Mouse (Mus musculus) mouse trophoblast stem cell (cell line): ENCODE data around the gene Map2k7.

Experiments
- in situ Hi-C, 2 experiments: fragments of 300-500 bp; cut with MseI, MboI; formaldehyde crosslinking; loops; 2 replicates in 1 of 2; 3 replicates in 1 of 2; pipeline ENCODE4 v1.15.1; 2025

The Map2k7 gene

GRCm38 (mm10) chr8:4259125-4259804 is 20.7 kb downstream of the Map2k7 start, which contains the start of gene Ctxn1:
Gene Ctxn1, minus strand, starts transcription at chr8:4259274.
- in situ Hi-C loops: no loop called here

GRCm38 (mm10) chr8:4259805-4260170 is 21.2 kb downstream of the Map2k7 start:
- in situ Hi-C loops: no loop called here

DNA sequence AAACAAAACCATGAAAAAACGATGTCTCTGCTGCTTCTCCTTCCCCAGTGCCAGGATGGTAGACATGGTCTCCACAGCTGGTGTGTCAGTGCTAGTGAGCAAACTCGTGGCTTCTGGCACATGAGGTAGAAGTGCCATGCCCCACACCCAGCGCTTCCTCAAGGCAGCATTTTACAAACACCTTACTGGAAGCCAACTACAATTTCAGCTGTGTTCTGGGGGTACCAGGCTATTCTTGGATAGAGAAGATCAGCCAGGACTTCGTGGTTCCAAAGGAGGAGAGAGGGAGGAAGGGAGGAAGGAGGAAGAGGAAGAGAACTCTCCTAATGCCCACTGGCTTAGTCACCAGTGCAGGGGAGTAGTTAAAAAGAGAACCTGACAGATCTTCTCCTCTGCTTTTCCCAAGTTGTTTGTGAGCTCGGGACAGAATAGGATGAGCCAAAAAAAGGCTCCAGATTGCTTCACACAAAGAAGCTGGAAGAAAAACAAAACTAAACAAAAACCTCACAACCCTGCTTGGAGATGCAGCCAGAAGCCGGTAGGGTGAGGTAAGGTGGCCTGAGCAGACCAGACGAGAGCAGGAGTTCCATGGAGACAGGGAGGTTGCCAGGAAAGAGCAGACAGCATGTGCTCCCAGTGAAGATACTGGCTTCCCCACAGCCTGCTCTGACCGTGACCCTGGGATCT is 24.7 kb downstream of the Map2k7 start:
- in situ Hi-C loops: no loop called here

DNA sequence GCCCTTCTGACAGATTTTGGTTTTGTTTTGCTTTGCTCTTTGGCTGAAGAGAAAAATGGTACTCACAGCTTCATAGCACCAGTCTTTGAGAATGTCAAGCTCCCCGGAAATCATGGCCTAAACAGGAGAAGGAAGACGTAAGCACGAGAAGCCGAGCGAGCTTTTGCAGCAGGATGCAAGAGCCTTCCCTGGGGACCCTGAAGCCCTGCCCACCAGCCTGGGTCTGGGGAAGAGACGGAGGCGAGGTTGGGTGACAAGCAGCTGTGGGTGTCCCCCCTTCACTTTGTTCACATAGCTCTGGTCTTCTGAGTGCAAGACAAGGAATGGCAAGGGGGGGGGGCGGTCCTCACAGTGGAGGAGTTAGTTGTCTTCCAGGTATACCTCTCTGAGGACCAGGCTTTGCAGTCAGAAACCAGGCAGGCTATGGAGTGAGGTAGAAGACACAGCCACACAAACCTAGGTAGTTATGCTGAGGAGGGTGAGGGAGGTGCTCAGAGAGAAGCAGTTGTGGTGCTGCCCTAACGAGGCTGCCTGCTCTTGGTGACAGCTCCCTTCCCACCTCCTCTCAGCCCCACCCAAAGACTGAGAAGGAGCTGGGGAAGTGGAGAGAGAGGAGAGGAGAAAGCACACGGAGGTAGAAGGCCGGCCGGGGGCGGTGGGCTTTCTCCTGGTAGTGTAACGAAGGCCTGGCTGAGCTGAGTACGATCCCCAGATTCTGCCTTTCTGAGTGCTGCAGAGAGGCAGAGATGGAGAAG is 26.8 kb downstream of the Map2k7 start:
- in situ Hi-C loops: no loop called here

DNA sequence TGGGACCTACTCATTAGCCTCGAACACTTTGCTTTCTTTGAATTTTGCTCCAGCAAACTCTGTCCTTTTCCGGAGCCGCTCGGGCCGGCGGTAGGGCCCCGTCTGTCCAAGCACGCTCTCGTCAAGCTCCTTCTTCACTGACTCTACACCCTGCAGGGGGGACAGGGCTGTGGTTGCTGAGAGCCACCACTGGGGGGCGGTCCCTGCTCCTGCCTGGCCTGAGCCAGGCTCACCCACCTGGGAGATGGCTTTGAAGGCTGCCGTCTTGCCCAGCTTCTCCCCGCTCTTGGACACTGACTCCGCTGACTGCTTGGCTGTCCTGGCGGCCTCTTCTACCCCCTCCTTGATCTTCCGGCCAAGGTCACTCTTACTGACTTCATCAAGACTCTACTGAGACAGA is 29.1 kb downstream of the Map2k7 start:
- in situ Hi-C loops: no loop called here

DNA sequence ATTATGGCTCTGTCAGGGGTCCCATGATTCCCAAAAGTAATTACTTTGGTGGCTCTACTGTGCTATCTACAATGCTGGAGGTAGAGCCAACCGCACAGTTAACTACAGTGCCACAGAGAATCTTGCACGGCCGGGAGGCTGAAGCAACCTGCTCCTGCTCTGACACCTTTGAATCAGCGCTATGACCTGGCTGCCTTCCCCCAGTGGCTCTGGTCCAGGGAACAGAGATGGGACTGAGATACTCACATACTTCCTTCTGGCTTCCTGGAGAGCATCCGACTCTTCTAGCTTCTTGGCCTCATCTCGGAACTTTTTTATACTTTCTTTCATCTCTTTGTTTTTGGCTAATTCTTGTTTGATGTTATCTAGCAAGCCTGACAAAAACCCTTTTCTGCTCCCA is 31.1 kb downstream of the Map2k7 start:
- in situ Hi-C loops: no loop called here

GRCm38 (mm10) chr8:4275275-4276110 is 37.0 kb downstream of the Map2k7 start, which contains the start of gene Timm44:
Gene Timm44, minus strand, starts transcription at chr8:4275913.
- in situ Hi-C loops: no loop called here

DNA sequence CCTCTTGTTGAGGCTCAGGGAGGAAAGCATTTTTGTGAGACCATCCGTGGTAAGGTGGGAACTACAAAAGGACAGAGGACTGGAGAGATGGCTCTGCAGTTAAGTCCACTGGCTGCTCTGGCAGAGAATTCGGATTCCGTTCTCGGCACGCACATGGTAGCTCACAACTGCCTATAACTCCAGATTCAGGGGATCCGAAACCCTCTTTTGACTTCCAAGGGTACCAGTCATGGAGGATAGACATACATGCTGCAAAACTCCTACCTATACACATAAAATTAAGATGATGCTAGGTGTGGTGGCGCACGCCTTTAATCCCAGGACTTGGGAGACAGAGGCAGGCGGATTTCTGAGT is 37.5 kb downstream of the Map2k7 start:
- in situ Hi-C loops: no loop called here

DNA sequence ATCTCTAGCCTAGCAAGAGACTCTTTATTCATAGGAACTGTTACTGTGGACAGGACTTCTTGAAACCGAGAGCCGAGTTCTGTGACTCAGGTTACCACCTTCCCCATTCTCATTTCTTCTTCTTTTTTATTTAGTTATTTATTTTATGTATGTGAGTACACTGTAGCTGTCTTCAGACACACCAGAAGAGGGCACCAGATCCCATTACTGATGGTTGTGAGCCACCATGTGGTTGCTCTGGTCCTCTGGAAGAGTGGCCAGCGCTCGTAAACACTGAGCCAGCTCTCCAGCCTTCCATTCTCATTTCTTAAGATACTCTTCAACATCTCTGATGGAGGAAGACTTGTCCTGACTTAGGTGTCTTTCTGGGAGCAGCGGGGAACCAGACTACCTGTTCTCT is 54.2 kb downstream of the Map2k7 start:
- in situ Hi-C loops: no loop called here
